Comparison of ENCODE assay signal across 8 mouse cellular contexts in the genomic region with DNA sequence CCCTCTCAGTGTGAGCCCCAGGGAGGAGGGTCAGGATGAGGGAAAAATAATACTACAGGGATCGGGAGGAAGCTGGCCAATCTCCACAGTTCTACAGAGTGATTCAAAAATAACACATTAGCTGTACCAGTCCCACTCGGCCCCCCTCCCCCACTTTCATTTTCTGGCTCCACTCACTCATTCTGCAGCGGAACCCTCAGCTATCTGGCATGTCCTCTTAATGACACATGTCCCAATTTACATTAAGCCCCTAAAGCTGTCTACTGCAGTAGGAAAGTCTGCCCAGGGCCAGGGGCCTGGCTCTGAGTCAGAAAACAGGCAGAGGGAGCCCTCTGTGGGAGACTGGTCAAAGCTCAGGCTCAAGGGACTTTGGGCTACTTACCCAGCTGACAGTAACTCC. TPM values are rescaled to one million over a fixed set of nuclear protein-coding genes. Genes with fewer than 3 reads are reported as not detected.
A peak's percentile ranks its signal among the peaks of the same experiment; 100 is the strongest.
DNase-seq lines count a peak whose midpoint lies in the region; ATAC-seq and TF ChIP-seq lines count a peak whose summit lies in the region.

No protein-coding gene starts in this region.

- H3K36me3 ChIP-seq in heart, postnatal 0 days (replicated peaks; ENCODE audit: control insufficient read depth, insufficient read depth, low read length): no peaks in the 10 kb centered on the region
- H3K36me3 ChIP-seq in stomach, embryonic 14.5 days (ENCODE audit: control insufficient read depth, insufficient read depth, low read length): no peaks in the 10 kb centered on the region

- DNase-seq in urinary bladder, postnatal 4 days (ENCODE audit: low spot score in 2 of 2): peak; percentile 31 to 60
- DNase-seq in urinary bladder, adult 18-20 months (ENCODE audit: low spot score in 2 of 2): no peak
- peak; percentile 36 for DNase-seq in fibroblast of lung, adult 2 months (ENCODE audit: low read depth)
- DNase-seq in heart, postnatal 0 days (ENCODE audit: low spot score): peak; percentile 95
- peak; percentile 80 for DNase-seq in kidney, postnatal 14 days
- DNase-seq in lung, postnatal 36 days: peak; percentile 60
- DNase-seq in c-Kit-positive CD71-positive TER-119-positive erythroid progenitor cells, embryonic 14.5 days (ENCODE audit: low spot score): no peak

- WGBS in heart, postnatal 0 days: 8% methylated on average over 3 of the region's 3 CpGs
- WGBS in stomach, embryonic 14.5 days: 16% methylated on average over 3 of the region's 3 CpGs

- peak; percentile 56 for ATAC-seq in heart, postnatal 0 days (ENCODE audit: insufficient read depth, low read depth)
- peak; percentile 11; the same call in 1 of the 2 replicates for ATAC-seq in stomach, embryonic 14.5 days (ENCODE audit: insufficient number of reproducible peaks, insufficient read depth, low FRiP score, low read depth)

- H3K27me3 ChIP-seq in heart, postnatal 0 days (ENCODE audit: control insufficient read depth, insufficient read depth, low read length): no peaks in the 10 kb centered on the region
- H3K27me3 ChIP-seq in stomach, embryonic 14.5 days (ENCODE audit: control insufficient read depth, insufficient read depth, low read length): no peaks in the 10 kb centered on the region

- no peaks in the 10 kb centered on the region for H3K9me3 ChIP-seq in heart, postnatal 0 days (replicated peaks; ENCODE audit: control insufficient read depth, low read length)
- H3K9me3 ChIP-seq in stomach, embryonic 14.5 days (ENCODE audit: control insufficient read depth, low read depth, low read length): no peaks in the 10 kb centered on the region

- no peak overlapping the region for H3K9ac ChIP-seq in heart, postnatal 0 days (replicated peaks; ENCODE audit: low read depth, low read length)
- H3K9ac ChIP-seq in stomach, embryonic 14.5 days (replicated peaks; ENCODE audit: low read depth, low read length): no peak overlapping the region

- H3K4me3 ChIP-seq in heart, postnatal 0 days (ENCODE audit: low read depth, low read length): 0 out of 2 replicates have a peak overlapping the region, but pooled peaks have one; percentile 10
- H3K4me3 ChIP-seq in stomach, embryonic 14.5 days (ENCODE audit: low read depth, low read length): no peak overlapping the region

- TF ChIP-seq EP300 in heart, postnatal 0 days (IDR thresholded peaks at IDR 0.05; ENCODE audit: low read depth): peak; percentile 67; the same call in 1 of the 2 replicates

- peak; percentile 67 for TF ChIP-seq CTCF in heart, postnatal 0 days (IDR thresholded peaks at IDR 0.05; ENCODE audit: low read depth)

- H3K27ac ChIP-seq in heart, postnatal 0 days (ENCODE audit: low read depth): peak overlapping the region; percentile 99
- H3K27ac ChIP-seq in stomach, embryonic 14.5 days (ENCODE audit: low read length): no peak overlapping the region

- H3K4me2 ChIP-seq in heart, postnatal 0 days (ENCODE audit: low read depth, low read length): peak overlapping the region; percentile 36
- no peak overlapping the region; the same call in 1 of the 2 replicates for H3K4me2 ChIP-seq in stomach, embryonic 14.5 days (replicated peaks; ENCODE audit: low read depth, low read length)

- peaks cover 70% of the 10 kb centered on the region for H3K4me1 ChIP-seq in heart, postnatal 0 days (ENCODE audit: control insufficient read depth, insufficient read depth)
- peaks cover 68% of the 10 kb centered on the region for H3K4me1 ChIP-seq in stomach, embryonic 14.5 days (ENCODE audit: control insufficient read depth, insufficient read depth, low read length)

RNA-seq across cellular contexts. Expression of gene Cfap20, which starts 4.7 kb away (rescaled TPM):
- 93.8 and 97.2 TPM in 2 replicates for total RNA-seq in heart, postnatal 0 days (2014; rRNA removed; ENCODE audit: low replicate concordance)
- polyA plus RNA-seq in heart, postnatal 0 days (2015; fragmentation: Nextera tagmentation; extraction: Ambion mirVana): 112 and 115 TPM in 2 replicates
- polyA plus RNA-seq in stomach, embryonic 14.5 days (2014; fragmentation: Nextera tagmentation; extraction: Ambion mirVana): 181 and 187 TPM in 2 replicates

RNA-seq across cellular contexts. Expression of gene Csnk2a2, which starts 59.9 kb away (rescaled TPM):
- 25.0 and 27.6 TPM in 2 replicates for total RNA-seq in heart, postnatal 0 days (2014; rRNA removed; ENCODE audit: low replicate concordance)
- polyA plus RNA-seq in heart, postnatal 0 days (2015; fragmentation: Nextera tagmentation; extraction: Ambion mirVana): 5.3 and 6.2 TPM in 2 replicates
- polyA plus RNA-seq in stomach, embryonic 14.5 days (2014; fragmentation: Nextera tagmentation; extraction: Ambion mirVana): 22.0 and 23.9 TPM in 2 replicates

Comparison
In these comparisons a context has a peak if more than half of its experiments do, and no peak if none do; other contexts are left out.
1. DNase-seq: peak in urinary bladder, postnatal 4 days (2 of 2), fibroblast of lung, adult 2 months (single experiment), heart, postnatal 0 days (single experiment), kidney, postnatal 14 days (single experiment) and lung, postnatal 36 days (single experiment); none in urinary bladder, adult 18-20 months (0 of 2) and c-Kit-positive CD71-positive TER-119-positive erythroid progenitor cells, embryonic 14.5 days (single experiment).